Comparison of ENCODE assay signal across 13 mouse cellular contexts in genomic region chr17:5082274-5082673, GRCm38 (mm10).
A peak's percentile ranks its signal among the peaks of the same experiment; 100 is the strongest.
DNase-seq lines count a peak whose midpoint lies in the region; ATAC-seq and TF ChIP-seq lines count a peak whose summit lies in the region.
"Had no signal": no experiment of that assay in that cellular context is flagged by ENCODE, and none has a peak within 500 bp of the region (broad histone marks: within the 10 kb centered on the region; RNA-seq: fewer than 3 reads in every experiment).

No protein-coding gene starts in this region.

- intact Hi-C loops in heart, postnatal 14 days (cut with DNase I), result no loop called here

- H3K9ac ChIP-seq in heart, embryonic 14.5 days (ENCODE audit: low read length), result peak overlapping the region; percentile 8; the same call in 1 of the 2 replicates
- no peak overlapping the region for H3K9ac ChIP-seq in lung, postnatal 0 days (replicated peaks; ENCODE audit: low read depth)
- H3K9ac ChIP-seq: forebrain, postnatal 0 days had no signal

- H3K4me3 ChIP-seq in cerebellum, adult 2 months (replicated peaks; ENCODE audit: insufficient read depth, low read depth, low read length), result no peak overlapping the region
- H3K4me3 ChIP-seq in heart, embryonic 14.5 days (ENCODE audit: control insufficient read depth in 1 of 2, insufficient read depth in 1 of 2, low read depth in 1 of 2, low read length in 2 of 2), result no peak overlapping the region
- no peak overlapping the region for H3K4me3 ChIP-seq in lung, postnatal 0 days (ENCODE audit: low read depth, low read length)
- no peak overlapping the region for H3K4me3 ChIP-seq in lung, adult 2 months (replicated peaks; ENCODE audit: extremely low read depth, low read depth, low read length)
- H3K4me3 ChIP-seq: left cerebral cortex, adult 2 months had no signal

- no peak for ATAC-seq in heart, embryonic 14.5 days (ENCODE audit: insufficient number of reproducible peaks, insufficient read depth, low FRiP score, low read depth)
- ATAC-seq in lung, postnatal 0 days, result peak; percentile 86
- 0 out of 2 replicates have a peak, but pooled peaks have one; percentile 18 for ATAC-seq in erythroid progenitor cell, adult 5-6 weeks (replicated peaks; ENCODE audit: low FRiP score, poor library complexity, severe bottlenecking)
- no peak for ATAC-seq in megakaryocyte, adult 5-6 weeks (ENCODE audit: poor library complexity, severe bottlenecking)
- ATAC-seq: forebrain, postnatal 0 days had no signal

- H3K27ac ChIP-seq in cerebellum, adult 2 months (ENCODE audit: insufficient read depth, low read length), result peak overlapping the region; percentile 52; the same call in 1 of the 2 replicates
- no peak overlapping the region for H3K27ac ChIP-seq in heart, embryonic 14.5 days (replicated peaks in 1 of 2; ENCODE audit: control insufficient read depth in 1 of 2, insufficient read depth in 1 of 2, low read depth in 2 of 2, low read length in 2 of 2)
- no peak overlapping the region for H3K27ac ChIP-seq in lung, postnatal 0 days (ENCODE audit: low read length)
- H3K27ac ChIP-seq: left cerebral cortex, adult 2 months had no signal

- H3K9me3 ChIP-seq in heart, embryonic 14.5 days (ENCODE audit: control insufficient read depth, low read length), result no peaks in the 10 kb centered on the region
- no peaks in the 10 kb centered on the region for H3K9me3 ChIP-seq in lung, postnatal 0 days (ENCODE audit: low read length)

- WGBS in cerebellum, adult 2 months, result 49% methylated on average over 8 of the region's 8 CpGs
- WGBS in heart, embryonic 14.5 days, result 50% methylated on average over 8 of the region's 8 CpGs
- 54% methylated on average over 8 of the region's 8 CpGs for WGBS in lung, postnatal 0 days
- 50% methylated on average over 8 of the region's 8 CpGs for WGBS in lung, adult 2 months

- H3K36me3 ChIP-seq in heart, embryonic 14.5 days (ENCODE audit: control insufficient read depth, insufficient read depth, low read length), result no peaks in the 10 kb centered on the region
- no peaks in the 10 kb centered on the region for H3K36me3 ChIP-seq in lung, postnatal 0 days (ENCODE audit: insufficient read depth, low read length)

- H3K4me1 ChIP-seq in cerebellum, adult 2 months (ENCODE audit: control insufficient read depth, insufficient read depth, low read length), result peaks cover 69% of the 10 kb centered on the region
- peaks cover 22 to 76% of the 10 kb centered on the region in 2 experiments for H3K4me1 ChIP-seq in heart, embryonic 14.5 days (ENCODE audit: control insufficient read depth in 2 of 2, insufficient read depth in 2 of 2, low read length in 2 of 2)
- H3K4me1 ChIP-seq in lung, postnatal 0 days (ENCODE audit: insufficient read depth, low read depth, low read length), result peaks cover 21% of the 10 kb centered on the region; the same call in 1 of the 2 replicates
- peaks cover 18% of the 10 kb centered on the region for H3K4me1 ChIP-seq in lung, adult 2 months (ENCODE audit: control insufficient read depth, insufficient read depth, low read length)

- peak overlapping the region; percentile 23 for H3K4me2 ChIP-seq in heart, embryonic 14.5 days (ENCODE audit: low read length)
- H3K4me2 ChIP-seq in lung, postnatal 0 days (replicated peaks; ENCODE audit: low read depth, low read length), result no peak overlapping the region

- no peak for TF ChIP-seq POLR2A in cerebellum, adult 2 months (IDR thresholded peaks at IDR 0.05; ENCODE audit: borderline replicate concordance, insufficient read depth, low read length)
- TF ChIP-seq POLR2A in lung, adult 2 months (IDR thresholded peaks at IDR 0.05; ENCODE audit: borderline replicate concordance, extremely low read depth, low read depth, low read length), result no peak

- TF ChIP-seq CTCF in cerebellum, adult 2 months (IDR thresholded peaks at IDR 0.05; ENCODE audit: borderline replicate concordance, insufficient read depth, low read depth, low read length), result no peak
- no peak for TF ChIP-seq CTCF in lung, postnatal 0 days (IDR thresholded peaks at IDR 0.05)
- no peak for TF ChIP-seq CTCF in lung, adult 2 months (IDR thresholded peaks at IDR 0.05; ENCODE audit: insufficient read depth, low read length)

- H3K27me3 ChIP-seq in cerebellum, adult 2 months (ENCODE audit: control insufficient read depth, insufficient read depth, low read length), result no peaks in the 10 kb centered on the region
- H3K27me3 ChIP-seq in heart, embryonic 14.5 days (ENCODE audit: control insufficient read depth, insufficient read depth, low read length), result no peaks in the 10 kb centered on the region
- H3K27me3 ChIP-seq in lung, postnatal 0 days (replicated peaks; ENCODE audit: insufficient read depth, low read length), result no peaks in the 10 kb centered on the region

- DNase-seq in cerebellum, adult 2 months, result no peak
- DNase-seq in cerebellum, postnatal 36 days, result no peak
- no peak for DNase-seq in heart, postnatal 14 days
- DNase-seq in lung, postnatal 0 days (ENCODE audit: low spot score), result peak; percentile 74
- no peak for DNase-seq in lung, adult 2 months
- DNase-seq: adrenal gland, postnatal 10 days; forebrain, postnatal 0 days; kidney, postnatal 36 days; right cerebral cortex, postnatal 25 days had no signal

- 0 out of 2 replicates have a peak, but pooled peaks have one; percentile 12 for TF ChIP-seq EP300 in lung, postnatal 0 days (IDR thresholded peaks at IDR 0.05)

Comparison
In these comparisons a context has a peak if more than half of its experiments do, and no peak if none do; other contexts are left out.
1. ATAC-seq: peak in lung, postnatal 0 days (single experiment) and erythroid progenitor cell, adult 5-6 weeks (single experiment); none in heart, embryonic 14.5 days (single experiment) and megakaryocyte, adult 5-6 weeks (single experiment).